Mouse (Mus musculus): ENCODE measurements at regions not wholly inside any gene's neighbourhood (a gene's known extent, or its start where the extent isn't known, plus 50 kb on each side); places are given as distances from the start of the nearest gene placed in this dataset.

GRCm38 (mm10) chr11:35065959-35066414 is 55.0 kb upstream of the Slit3 start:
- no peak for DNase-seq

GRCm38 (mm10) chr11:35057791-35058190 is 63.2 kb upstream of the Slit3 start:
- no peak for DNase-seq

GRCm38 (mm10) chr11:35055496-35056125 is 65.4 kb upstream of the Slit3 start:
- no peak for DNase-seq

- no peak for DNase-seq
Measured at GRCm38 (mm10) chr11:35053613-35053950, 67.4 kb upstream of the Slit3 start.

GRCm38 (mm10) chr11:35052856-35053612 is 68.0 kb upstream of the Slit3 start:
- DNase-seq = no peak

- DNase-seq = no peak
Measured at GRCm38 (mm10) chr11:35049663-35050215, 71.3 kb upstream of the Slit3 start.

- DNase-seq = no peak
Measured at GRCm38 (mm10) chr11:35044659-35045058, 76.4 kb upstream of the Slit3 start.

GRCm38 (mm10) chr11:35024448-35024847 is 96.6 kb upstream of the Slit3 start:
- no peak for DNase-seq

GRCm38 (mm10) chr11:35023813-35024212 is 97.2 kb upstream of the Slit3 start:
- DNase-seq = no peak

- DNase-seq = no peak
Measured at GRCm38 (mm10) chr11:35021990-35022625, 98.9 kb upstream of the Slit3 start.

- DNase-seq = no peak
Measured at GRCm38 (mm10) chr11:35016998-35017397, 104.0 kb upstream of the Slit3 start.

GRCm38 (mm10) chr11:35011521-35012476 is 109.2 kb upstream of the Slit3 start:
- DNase-seq = no peak

GRCm38 (mm10) chr11:35006773-35007567 is 114.1 kb upstream of the Slit3 start:
- no peak for DNase-seq

- DNase-seq = no peak
Measured at GRCm38 (mm10) chr11:35005143-35005542, 115.9 kb upstream of the Slit3 start.

GRCm38 (mm10) chr11:35004431-35004830 is 116.6 kb upstream of the Slit3 start:
- DNase-seq = no peak

GRCm38 (mm10) chr11:35003956-35004355 is 117.1 kb upstream of the Slit3 start:
- no peak for DNase-seq

- DNase-seq = no peak
Measured at GRCm38 (mm10) chr11:34997906-34998305, 123.1 kb upstream of the Slit3 start.

- no peak for DNase-seq
Measured at GRCm38 (mm10) chr11:34995515-34995914, 125.5 kb upstream of the Slit3 start.

GRCm38 (mm10) chr11:34982775-34983457 is 138.1 kb upstream of the Slit3 start:
- no peak for DNase-seq

GRCm38 (mm10) chr11:34980210-34980609 is 140.8 kb upstream of the Slit3 start:
- DNase-seq = no peak

- DNase-seq = no peak
Measured at GRCm38 (mm10) chr11:34977861-34978260, 143.2 kb upstream of the Slit3 start.
